Mouse (Mus musculus): Measurements from ENCODE around the gene Gstk1. TPM values are rescaled to one million over a fixed set of nuclear protein-coding genes. Genes with fewer than 3 reads are reported as not detected.

Gstk1 gene
- polyA plus RNA-seq, 1 experiment: 8.3 TPM

DNA sequence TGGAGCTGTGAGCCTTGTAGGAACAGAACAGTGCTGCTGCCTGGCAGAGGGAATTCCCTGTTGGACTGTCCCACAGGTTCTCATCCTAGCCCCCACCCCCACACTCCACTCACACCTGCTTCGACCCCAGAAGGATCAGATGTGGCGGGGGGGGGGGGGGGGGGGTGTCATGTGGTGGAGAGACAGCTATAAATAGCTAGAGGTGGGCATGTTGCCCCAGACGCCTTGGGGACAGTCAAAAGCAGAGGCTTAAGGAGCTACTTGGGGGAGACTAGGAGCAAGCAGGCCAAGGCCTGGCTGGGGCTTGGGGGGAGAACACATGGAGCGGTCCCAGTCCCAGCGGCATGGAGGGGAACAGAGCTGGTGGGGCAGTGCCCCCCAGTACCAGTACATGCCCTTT is 40.7 kb downstream of the Gstk1 start, which contains the start of gene Clcn1:
Gene Clcn1 (plus strand): TSS at position 238 of the 400 bp plus-strand sequence.
- H3K4me1 ChIP-seq (ENCODE audit: control insufficient read depth, insufficient read depth, low read length): no peaks in the 10 kb centered on the region
- H3K27ac ChIP-seq (ENCODE audit: control insufficient read depth, insufficient read depth, low read depth, low read length, poor library complexity): no peak within 1 kb of the TSS
- no peak within 1 kb of the TSS for H3K4me3 ChIP-seq (replicated peaks; ENCODE audit: control insufficient read depth, low read depth, low read length)
- 66% methylated on average over 5 of the region's 5 CpGs for WGBS
- TF ChIP-seq POLR2A (IDR thresholded peaks at IDR 0.05; ENCODE audit: borderline replicate concordance, control insufficient read depth, low read depth, low read length): no peak
- no peak for TF ChIP-seq CTCF (IDR thresholded peaks at IDR 0.05; ENCODE audit: control insufficient read depth, insufficient read depth, low read length)

- no peak for TF ChIP-seq CTCF (IDR thresholded peaks at IDR 0.05; ENCODE audit: control insufficient read depth, insufficient read depth, low read length)
- Histone ChIP-seq H3K4me3 (replicated peaks; ENCODE audit: control insufficient read depth, low read depth, low read length) (no peak overlapping the region), H3K27ac (ENCODE audit: control insufficient read depth, insufficient read depth, low read depth, low read length, poor library complexity) (no peak overlapping the region), H3K4me1 (ENCODE audit: control insufficient read depth, insufficient read depth, low read length) (no peaks in the 10 kb centered on the region)
These were observed 41.8 kb downstream of the Gstk1 start for GRCm38 (mm10) chr6:42287562-42287961.

DNA sequence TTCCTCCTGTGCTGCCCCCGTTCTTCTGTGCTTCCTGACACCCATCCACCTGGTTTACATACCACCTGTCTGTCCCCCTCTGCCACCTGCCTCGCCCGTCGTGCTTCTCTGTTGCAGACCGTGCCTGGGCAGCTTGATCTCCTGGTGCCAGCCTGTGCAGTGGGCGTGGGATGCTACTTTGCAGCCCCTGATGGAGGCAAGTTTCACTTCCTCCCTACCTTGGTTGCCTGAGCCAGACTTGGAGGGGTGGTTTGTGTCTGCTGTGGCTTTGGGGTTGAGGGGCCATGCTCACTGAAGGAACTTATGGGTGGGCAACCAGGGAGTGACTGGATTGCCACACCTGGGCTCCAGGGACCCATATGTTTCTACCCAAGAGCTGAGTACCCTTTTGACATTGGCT is 47.6 kb downstream of the Gstk1 start:
- Histone ChIP-seq H3K4me1 (ENCODE audit: control insufficient read depth, insufficient read depth, low read length) (peaks cover 4% of the 10 kb centered on the region), H3K4me3 (replicated peaks; ENCODE audit: control insufficient read depth, low read depth, low read length) (no peak overlapping the region), H3K27ac (ENCODE audit: control insufficient read depth, insufficient read depth, low read depth, low read length, poor library complexity) (no peak overlapping the region)
- WGBS: 29% methylated on average over 6 of the region's 6 CpGs
- no peak for TF ChIP-seq CTCF (IDR thresholded peaks at IDR 0.05; ENCODE audit: control insufficient read depth, insufficient read depth, low read length)
- no peak for TF ChIP-seq POLR2A (IDR thresholded peaks at IDR 0.05; ENCODE audit: borderline replicate concordance, control insufficient read depth, low read depth, low read length)

GRCm38 (mm10) chr6:42295549-42296094 is 49.9 kb downstream of the Gstk1 start:
- H3K4me1 ChIP-seq (ENCODE audit: control insufficient read depth, insufficient read depth, low read length): peaks cover 4% of the 10 kb centered on the region
- H3K27ac ChIP-seq (ENCODE audit: control insufficient read depth, insufficient read depth, low read depth, low read length, poor library complexity): no peak overlapping the region
- WGBS: 61% methylated on average over 3 of the region's 3 CpGs
- no peak overlapping the region for H3K4me3 ChIP-seq (replicated peaks; ENCODE audit: control insufficient read depth, low read depth, low read length)
- TF ChIP-seq POLR2A (IDR thresholded peaks at IDR 0.05; ENCODE audit: borderline replicate concordance, control insufficient read depth, low read depth, low read length) (no peak), CTCF (IDR thresholded peaks at IDR 0.05; ENCODE audit: control insufficient read depth, insufficient read depth, low read length) (no peak)

GRCm38 (mm10) chr6:42299362-42299761 is 53.6 kb downstream of the Gstk1 start:
- TF ChIP-seq POLR2A (IDR thresholded peaks at IDR 0.05; ENCODE audit: borderline replicate concordance, control insufficient read depth, low read depth, low read length): no peak
- no peak for TF ChIP-seq CTCF (IDR thresholded peaks at IDR 0.05; ENCODE audit: control insufficient read depth, insufficient read depth, low read length)
- no peaks in the 10 kb centered on the region for H3K4me1 ChIP-seq (ENCODE audit: control insufficient read depth, insufficient read depth, low read length)
- no peak overlapping the region for H3K4me3 ChIP-seq (replicated peaks; ENCODE audit: control insufficient read depth, low read depth, low read length)
- H3K27ac ChIP-seq (ENCODE audit: control insufficient read depth, insufficient read depth, low read depth, low read length, poor library complexity): no peak overlapping the region
- 14% methylated on average over 5 of the region's 5 CpGs for whole genome bisulfite sequencing

Other genes with a start within 250 kb of the Gstk1 start
- gene Sva, start 207.5 kb upstream of the Gstk1 start, polyA plus RNA-seq (2011; ENCODE audit: insufficient read depth, insufficient read length, low replicate concordance, missing spikeins): not detected in 2 replicates
- gene Tas2r139, start 105.0 kb upstream of the Gstk1 start, polyA plus RNA-seq (2011; ENCODE audit: insufficient read depth, insufficient read length, low replicate concordance, missing spikeins): not detected in 2 replicates
- gene Tas2r144, start 30.6 kb upstream of the Gstk1 start, polyA plus RNA-seq (2011; ENCODE audit: insufficient read depth, insufficient read length, low replicate concordance, missing spikeins): not detected in 2 replicates
- not detected in 2 replicates for gene Tmem139, start 16.0 kb downstream of the Gstk1 start, polyA plus RNA-seq (2011; ENCODE audit: insufficient read depth, insufficient read length, low replicate concordance, missing spikeins)
- gene Casp2, start 19.1 kb downstream of the Gstk1 start, polyA plus RNA-seq (2011; ENCODE audit: insufficient read depth, insufficient read length, low replicate concordance, missing spikeins): 20.9 and 27.5 TPM in 2 replicates
- 2.1 and 4.2 TPM in 2 replicates for gene Clcn1, start 40.8 kb downstream of the Gstk1 start, polyA plus RNA-seq (2011; ENCODE audit: insufficient read depth, insufficient read length, low replicate concordance, missing spikeins)
- gene Fam131b, start 78.7 kb downstream of the Gstk1 start, polyA plus RNA-seq (2011; ENCODE audit: insufficient read depth, insufficient read length, low replicate concordance, missing spikeins): 0.85 TPM in 1 of 2 replicates, not detected in the other
- 90.3 and 169 TPM in 2 replicates for gene Zyx, start 103.7 kb downstream of the Gstk1 start, polyA plus RNA-seq (2011; ENCODE audit: insufficient read depth, insufficient read length, low replicate concordance, missing spikeins)
- gene Epha1, start 127.3 kb downstream of the Gstk1 start, polyA plus RNA-seq (2011; ENCODE audit: insufficient read depth, insufficient read length, low replicate concordance, missing spikeins): not detected in 2 replicates
- gene Tas2r143, start 154.3 kb downstream of the Gstk1 start, polyA plus RNA-seq (2011; ENCODE audit: insufficient read depth, insufficient read length, low replicate concordance, missing spikeins): not detected in 2 replicates
- not detected in 2 replicates for gene Tas2r135, start 159.5 kb downstream of the Gstk1 start, polyA plus RNA-seq (2011; ENCODE audit: insufficient read depth, insufficient read length, low replicate concordance, missing spikeins)
- not detected in 2 replicates for gene Tas2r126, start 188.6 kb downstream of the Gstk1 start, polyA plus RNA-seq (2011; ENCODE audit: insufficient read depth, insufficient read length, low replicate concordance, missing spikeins)
- not detected in 2 replicates for gene Olfr458, start 219.3 kb downstream of the Gstk1 start, polyA plus RNA-seq (2011; ENCODE audit: insufficient read depth, insufficient read length, low replicate concordance, missing spikeins)
- not detected in 2 replicates for gene Olfr457, start 230.4 kb downstream of the Gstk1 start, polyA plus RNA-seq (2011; ENCODE audit: insufficient read depth, insufficient read length, low replicate concordance, missing spikeins)
- not detected in 2 replicates for gene Olfr456, start 241.3 kb downstream of the Gstk1 start, polyA plus RNA-seq (2011; ENCODE audit: insufficient read depth, insufficient read length, low replicate concordance, missing spikeins)

Data from bone marrow, adult 2 months (tissue).